Mouse (Mus musculus) cerebellum, adult 2 months (tissue): ENCODE measurements around the gene Erp44. TPM values are rescaled to one million over a fixed set of nuclear protein-coding genes. Genes with fewer than 3 reads are reported as not detected.
A peak's percentile ranks its signal among the peaks of the same experiment; 100 is the strongest.

ENCODE experiments used
- DNase-seq, 2 experiments: peaks; one replicate each; pipeline ENCODE4 v3.0.0; 2021
- H3K27ac ChIP-seq: fragments of 200-500 bp; 2 replicates; pipeline ENCODE4 v1.5.1; 2012; ENCODE audit warnings: low read length, control low read depth, inconsistent platforms; ENCODE audit not compliant: insufficient read depth
- H3K27me3 ChIP-seq: fragments of 200-500 bp; 2 replicates; pipeline ENCODE4 v1.6.1; 2012; ENCODE audit warnings: inconsistent platforms, mild to moderate bottlenecking, low read length, moderate library complexity; ENCODE audit not compliant: control insufficient read depth, insufficient read depth
- H3K4me1 ChIP-seq: fragments of 200-500 bp; 2 replicates; pipeline ENCODE4 v1.6.1; 2011; ENCODE audit warnings: low read length; ENCODE audit not compliant: control insufficient read depth, insufficient read depth
- H3K4me3 ChIP-seq: fragments of 200-500 bp; replicated peaks from 2 replicates; pipeline ENCODE3; 2011; ENCODE audit warnings: mild to moderate bottlenecking, low read depth, low read length, control low read depth; ENCODE audit not compliant: insufficient read depth
- CTCF ChIP-seq: fragments of 200-500 bp; IDR thresholded peaks from 2 replicates; pipeline ENCODE4 v1.5.1; 2011; ENCODE audit warnings: low read depth, mild to moderate bottlenecking, control low read depth, low read length, moderate library complexity, borderline replicate concordance; ENCODE audit not compliant: insufficient read depth
- POLR2A ChIP-seq: fragments of 200-500 bp; IDR thresholded peaks from 2 replicates; pipeline ENCODE4 v1.6.1; 2011; ENCODE audit warnings: low read length, control low read depth, borderline replicate concordance; ENCODE audit not compliant: insufficient read depth
- WGBS: fragments of 180-500 bp; shearing (Covaris S2); methylation state at CpG from one replicate; pipeline ENCODE4 v1.1.7; 2018; 5-methylcytosine and 5-hydroxymethylcytosine counted together
- polyA plus RNA-seq: library from polyadenylated mRNA; depleted of rRNA; stranded (reverse); fragments of >200 nt; gene quantifications from 2 replicates; pipeline ENCODE4 v1.2.3, GENCODE M21; 2012

The Erp44 gene
- polyA plus RNA-seq, 1 experiment: 28.1 TPM

DNA sequence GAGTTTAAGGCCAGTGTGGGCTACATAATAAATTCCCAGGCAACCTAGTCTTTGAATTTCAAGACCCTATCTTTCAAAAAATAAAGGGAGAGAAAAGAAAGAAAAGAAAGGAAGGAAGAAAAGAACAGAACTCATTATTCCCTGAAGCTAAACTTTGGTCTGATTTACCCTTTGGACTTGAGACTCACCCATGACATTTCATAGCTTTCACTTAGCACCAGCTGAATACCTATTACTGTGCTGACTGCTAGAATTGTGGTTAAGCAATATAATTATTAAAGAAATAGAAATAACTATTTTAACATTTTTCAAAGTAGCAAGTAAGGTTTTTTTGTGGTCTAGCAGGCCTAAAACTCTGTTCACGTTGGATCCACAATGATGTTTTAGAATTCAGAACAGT lies 1.8 kb upstream of the Erp44 start:
- Histone ChIP-seq H3K27ac (no peak overlapping the region), H3K4me3 (no peak overlapping the region), H3K4me1 (peaks cover 4% of the 10 kb centered on the region; the same call in 1 of the 2 replicates), H3K27me3 (no peaks in the 10 kb centered on the region)
- WGBS: 96% methylated on average over 1 of the region's 1 CpGs
- no peak for DNase-seq
- no peak for TF ChIP-seq CTCF
- TF ChIP-seq POLR2A: no peak

DNA sequence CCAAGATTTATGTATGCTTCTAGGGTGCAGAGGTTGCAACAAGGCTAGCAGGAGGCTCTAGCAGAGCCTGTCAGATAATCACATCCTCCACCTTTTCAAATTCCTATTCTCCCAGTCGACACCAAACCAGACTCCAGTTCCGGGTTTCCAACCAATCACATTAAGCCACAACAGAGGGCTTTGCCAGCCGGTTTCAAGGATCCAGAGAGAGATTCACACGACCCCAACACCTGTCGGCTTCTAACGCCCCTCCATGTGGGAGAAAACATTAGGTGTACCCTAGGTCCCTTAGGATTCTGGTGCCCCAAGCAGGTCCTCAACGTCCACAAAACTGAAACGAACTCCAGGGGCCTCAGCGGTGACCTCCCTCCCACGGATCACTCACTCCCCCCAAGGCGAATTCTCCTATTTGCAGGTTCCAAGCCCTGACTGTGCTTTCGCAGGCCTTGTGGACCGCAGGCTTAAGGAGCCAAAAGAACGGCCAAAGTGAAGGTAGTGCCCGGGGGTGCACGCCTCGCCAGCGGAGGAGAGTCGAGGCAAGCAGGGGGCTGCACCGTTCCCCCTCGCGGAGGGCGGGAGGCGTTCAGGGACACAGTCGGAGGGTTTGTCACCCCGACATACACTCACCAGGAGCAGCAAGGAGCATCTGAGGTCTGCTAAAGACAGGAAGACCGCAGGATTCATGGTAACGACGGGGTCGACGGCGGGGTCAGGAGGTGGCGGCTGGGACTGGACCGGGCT lies 431 bp downstream of the Erp44 start:
- no peak for TF ChIP-seq CTCF
- no peak for TF ChIP-seq POLR2A
- under 1% methylated on average over 34 of the region's 34 CpGs for WGBS
- Histone ChIP-seq H3K27me3 (no peaks in the 10 kb centered on the region), H3K27ac (peak overlapping the region; percentile 47), H3K4me1 (peaks cover 4% of the 10 kb centered on the region; the same call in 1 of the 2 replicates), H3K4me3 (peak overlapping the region; percentile 91)
- no peak for DNase-seq

GRCm38 (mm10) chr4:48277011-48277410 lies 2.3 kb downstream of the Erp44 start:
- 76% methylated on average over 3 of the region's 3 CpGs for WGBS
- Histone ChIP-seq H3K4me3 (no peak overlapping the region), H3K27ac (no peak overlapping the region), H3K4me1 (peaks cover 4% of the 10 kb centered on the region), H3K27me3 (no peaks in the 10 kb centered on the region)
- no peak for TF ChIP-seq CTCF
- TF ChIP-seq POLR2A: no peak
- DNase-seq: no peak

DNA sequence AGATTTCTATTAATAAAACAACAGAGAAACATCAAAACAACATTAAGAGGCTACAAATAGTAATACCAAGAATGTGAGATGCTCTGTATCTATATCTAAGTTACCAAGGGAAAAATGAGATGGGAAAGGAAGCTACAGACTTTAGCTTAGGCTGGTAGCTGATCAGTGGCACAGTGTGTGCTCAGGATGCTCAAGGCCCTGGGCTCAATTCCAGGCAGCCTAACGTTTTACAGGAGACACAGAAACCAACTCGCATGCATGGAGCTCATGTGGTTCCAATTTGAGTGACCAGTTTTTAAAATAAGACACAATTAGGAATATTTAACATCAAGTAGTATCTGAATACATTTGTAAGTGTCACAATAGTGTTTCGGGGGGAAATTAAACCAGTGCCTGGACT lies 3.6 kb downstream of the Erp44 start:
- Histone ChIP-seq H3K27ac (no peak overlapping the region), H3K4me1 (peaks cover 8% of the 10 kb centered on the region), H3K4me3 (no peak overlapping the region), H3K27me3 (no peaks in the 10 kb centered on the region)
- WGBS: 35% methylated on average over 3 of the region's 3 CpGs
- DNase-seq: peak in 1 of 2 experiments; percentile 16
- no peak for TF ChIP-seq CTCF
- no peak for TF ChIP-seq POLR2A

GRCm38 (mm10) chr4:48273119-48273829 lies 6.1 kb downstream of the Erp44 start:
- Histone ChIP-seq H3K4me1 (peaks cover 4% of the 10 kb centered on the region), H3K27me3 (no peaks in the 10 kb centered on the region), H3K4me3 (no peak overlapping the region), H3K27ac (no peak overlapping the region)
- no peak for DNase-seq
- no peak for TF ChIP-seq POLR2A
- no peak for TF ChIP-seq CTCF
- 90% methylated on average over 7 of the region's 7 CpGs for WGBS

- Histone ChIP-seq H3K4me1 (peaks cover 4% of the 10 kb centered on the region), H3K27me3 (no peaks in the 10 kb centered on the region), H3K4me3 (no peak overlapping the region), H3K27ac (no peak overlapping the region)
- WGBS: 69% methylated on average over 5 of the region's 5 CpGs
- TF ChIP-seq POLR2A (no peak), CTCF (no peak)
- no peak for DNase-seq
Observed at GRCm38 (mm10) chr4:48271838-48272237, 7.5 kb downstream of the Erp44 start.

DNA sequence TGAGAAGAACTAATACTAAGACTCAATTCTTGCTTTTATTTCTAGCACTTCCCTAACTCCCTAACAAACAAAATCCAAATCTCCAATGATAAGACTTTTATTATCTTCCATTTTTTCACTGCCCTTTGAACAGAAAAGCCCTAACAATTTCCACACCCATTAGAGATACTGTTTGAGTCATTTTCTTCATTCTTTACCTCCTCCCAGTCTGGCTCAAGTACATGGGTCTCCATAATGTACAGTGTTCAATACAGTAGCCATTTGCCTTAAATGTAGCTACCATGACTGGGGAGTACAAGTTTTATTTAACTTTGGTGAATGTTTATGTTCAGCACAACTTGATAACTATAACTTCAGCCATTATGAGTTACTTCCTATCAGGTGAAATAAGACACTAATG lies 8.8 kb downstream of the Erp44 start:
- TF ChIP-seq CTCF (no peak), POLR2A (no peak)
- H3K27ac ChIP-seq: no peak overlapping the region
- H3K27me3 ChIP-seq: no peaks in the 10 kb centered on the region
- H3K4me3 ChIP-seq: no peak overlapping the region
- peaks cover 4% of the 10 kb centered on the region for H3K4me1 ChIP-seq
- DNase-seq: no peak

- no peak overlapping the region for H3K4me3 ChIP-seq
- H3K4me1 ChIP-seq: peaks cover 4% of the 10 kb centered on the region; the same call in 1 of the 2 replicates
- no peak overlapping the region for H3K27ac ChIP-seq
- no peak for TF ChIP-seq POLR2A
- no peak for TF ChIP-seq CTCF
- H3K27me3 ChIP-seq: no peaks in the 10 kb centered on the region
- no peak for DNase-seq
- WGBS: 84% methylated on average over 1 of the region's 1 CpGs
Observed at GRCm38 (mm10) chr4:48268127-48268526, 11.2 kb downstream of the Erp44 start.
